Comparison of ENCODE assay signal across 9 mouse cellular contexts in genomic region chr13:73773519-73774205, GRCm38 (mm10). TPM values are rescaled to one million over a fixed set of nuclear protein-coding genes. Genes with fewer than 3 reads are reported as not detected.
DNase-seq lines count a peak whose midpoint lies in the region; ATAC-seq and TF ChIP-seq lines count a peak whose summit lies in the region.
"Had no signal": no experiment of that assay in that cellular context is flagged by ENCODE, and none has a peak within 500 bp of the region (broad histone marks: within the 10 kb centered on the region; RNA-seq: fewer than 3 reads in every experiment).

No protein-coding gene starts in this region.

- no peak for TF ChIP-seq EP300 in liver, postnatal 0 days (IDR thresholded peaks at IDR 0.05; ENCODE audit: low read depth)

- 47% methylated on average over 4 of the region's 4 CpGs for whole genome bisulfite sequencing in liver, postnatal 0 days (ENCODE audit: insufficient replicate concordance)

- no peaks in the 10 kb centered on the region for H3K9me3 ChIP-seq in liver, postnatal 0 days (ENCODE audit: low read length)
- H3K9me3 ChIP-seq: G1E had no signal

- ATAC-seq in liver, postnatal 0 days = peak; percentile 84

- H3K9ac ChIP-seq in liver, postnatal 0 days (replicated peaks) = 0 out of 2 replicates have a peak overlapping the region, but pooled peaks have one; percentile 16

- TF ChIP-seq CTCF in liver, postnatal 0 days (IDR thresholded peaks at IDR 0.05; ENCODE audit: low read depth) = no peak

- intact Hi-C loops in heart, postnatal 14 days (cut with DNase I) = no loop called here

- peak overlapping the region; percentile 40 for H3K4me2 ChIP-seq in liver, postnatal 0 days (ENCODE audit: low read depth, low read length)

- no peak overlapping the region for H3K4me3 ChIP-seq in liver, postnatal 0 days (ENCODE audit: low read depth, low read length)

- H3K36me3 ChIP-seq in liver, postnatal 0 days (replicated peaks; ENCODE audit: insufficient read depth, low read length) = no peaks in the 10 kb centered on the region
- H3K36me3 ChIP-seq: G1E had no signal

- peak; percentile 42 for DNase-seq in gastrocnemius, postnatal 10 days
- DNase-seq in gastrocnemius, adult 8-10 months (ENCODE audit: low spot score in 2 of 2) = no peak
- peak; percentile 47 for DNase-seq in urinary bladder, adult 2 months (ENCODE audit: low spot score)
- no peak for DNase-seq in urinary bladder, postnatal 25 days (ENCODE audit: low spot score)
- peak; percentile 38 to 65 for DNase-seq in heart, postnatal 14 days
- peak; percentile 65 for DNase-seq in liver, postnatal 0 days
- no peak for DNase-seq in frontal cortex, postnatal 25 days (ENCODE audit: low spot score in 2 of 2)
- no peak for DNase-seq in layer of hippocampus, postnatal 36 days

- H3K27ac ChIP-seq in liver, postnatal 0 days (ENCODE audit: low read depth) = peak overlapping the region; percentile 72

- peaks cover 52% of the 10 kb centered on the region for H3K4me1 ChIP-seq in liver, postnatal 0 days (ENCODE audit: insufficient read depth)

- H3K27me3 ChIP-seq in liver, postnatal 0 days (ENCODE audit: insufficient read depth, low read length) = no peaks in the 10 kb centered on the region

RNA-seq across cellular contexts. Expression of gene Slc12a7, which starts 40.8 kb away (rescaled TPM):
- 1 to 10 TPM; 5.5 to 7.7 TPM for total RNA-seq in gastrocnemius, postnatal 10 days (2021)
- total RNA-seq in gastrocnemius, adult 8-10 months (2022) = 1 to 10 TPM; 3.5 to 5.1 (median 3.6) TPM
- polyA plus RNA-seq in urinary bladder, adult 2 months (2012; rRNA removed) = 105 and 110 TPM in 2 replicates
- 100 to 1,000 TPM; 151 to 165 TPM for total RNA-seq in heart, postnatal 14 days (2021)
- 6.5 and 7.0 TPM in 2 replicates for polyA plus RNA-seq in liver, postnatal 0 days (2015; fragmentation: Nextera tagmentation; extraction: Ambion mirVana)
- total RNA-seq in layer of hippocampus, postnatal 36 days (2021) = 1 to 10 TPM; 4.4 to 5.3 TPM

Comparison
In these comparisons a context has a peak if more than half of its experiments do, and no peak if none do; other contexts are left out.
1. DNase-seq: peak in gastrocnemius, postnatal 10 days (single experiment), urinary bladder, adult 2 months (single experiment), heart, postnatal 14 days (2 of 2) and liver, postnatal 0 days (single experiment); none in gastrocnemius, adult 8-10 months (0 of 2), urinary bladder, postnatal 25 days (single experiment), frontal cortex, postnatal 25 days (0 of 2) and layer of hippocampus, postnatal 36 days (0 of 2).
2. RNA of gene Slc12a7, which starts 40.8 kb away (total RNA-seq): 151 to 165 TPM in heart, postnatal 14 days; 5.5 to 7.7 TPM in gastrocnemius, postnatal 10 days, 4.4 to 5.3 TPM in layer of hippocampus, postnatal 36 days and 3.5 to 5.1 TPM in gastrocnemius, adult 8-10 months; every median in the first group is over 10 times any median in the second.